Mouse (Mus musculus): ENCODE results near the gene Dab1. TPM values are rescaled to one million over a fixed set of nuclear protein-coding genes. Genes with fewer than 3 reads are reported as not detected.

Gene Dab1
- polyA plus RNA-seq, 1 experiment from 2014 or later = 1.2 TPM

DNA sequence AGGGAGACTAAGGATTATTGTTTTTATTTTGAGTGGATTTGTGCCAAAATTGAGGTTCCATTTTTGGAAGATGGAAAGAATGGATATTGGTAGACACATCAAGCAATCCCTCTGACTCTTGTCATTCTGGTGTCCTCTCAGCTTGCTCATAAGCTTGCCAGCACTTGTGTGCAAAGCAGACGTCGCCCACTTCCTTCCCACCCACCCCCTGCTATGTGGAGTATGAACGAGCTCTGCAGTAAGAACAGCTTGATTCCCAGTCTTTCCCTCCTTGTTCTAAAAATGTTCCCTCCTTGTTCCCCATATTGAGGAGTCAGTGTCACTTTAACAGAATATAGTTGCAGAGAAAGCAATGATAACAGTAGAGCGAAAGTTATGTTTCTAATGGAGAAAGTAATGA, 11.0 kb downstream of the Dab1 start:
- no peak overlapping the region for H3K4me3 ChIP-seq
- H3K4me2 ChIP-seq = no peak overlapping the region
- WGBS = 55% methylated on average over 4 of the region's 4 CpGs
- no peaks in the 10 kb centered on the region for H3K4me1 ChIP-seq (replicated peaks)
- no peak for ATAC-seq (replicated peaks; ENCODE audit: insufficient number of reproducible peaks, insufficient read depth, low FRiP score, low read depth)
- no peak overlapping the region for H3K27ac ChIP-seq
- no peak overlapping the region for H3K9ac ChIP-seq
- no peaks in the 10 kb centered on the region; the same call in 1 of the 2 replicates for H3K27me3 ChIP-seq
- no peaks in the 10 kb centered on the region for H3K9me3 ChIP-seq (replicated peaks)
- no peaks in the 10 kb centered on the region for H3K36me3 ChIP-seq

DNA sequence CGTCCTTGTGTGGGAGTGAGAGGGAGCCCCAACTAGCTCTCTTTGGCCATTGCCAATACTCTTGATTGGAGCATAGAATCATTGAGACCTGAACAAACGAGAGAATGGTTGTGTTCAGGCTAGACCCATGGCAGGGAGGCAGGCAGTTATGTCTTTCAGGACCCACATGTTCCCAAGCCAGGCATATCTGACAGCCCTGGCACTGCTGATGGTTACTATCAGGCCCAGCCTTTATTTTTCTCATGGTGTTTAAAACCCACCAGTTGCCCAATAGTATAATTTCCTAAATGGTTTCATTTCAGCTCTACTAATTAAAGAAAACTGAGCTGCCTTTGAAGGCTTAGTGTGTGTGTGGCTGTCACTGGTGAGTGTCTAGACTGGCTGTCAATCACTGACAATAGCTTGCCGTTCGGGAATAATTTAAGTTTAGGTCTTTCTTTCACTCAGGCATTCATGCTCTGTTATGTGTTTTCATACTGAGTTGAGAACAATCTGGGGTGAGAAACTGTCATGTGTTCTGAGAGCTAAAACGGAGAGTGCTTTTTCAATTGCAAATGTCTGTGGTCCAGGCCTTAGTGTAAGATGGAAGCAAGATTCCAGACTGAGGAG, 17.1 kb downstream of the Dab1 start:
- H3K27ac ChIP-seq = no peak overlapping the region
- WGBS = 64% methylated on average over 5 of the region's 5 CpGs
- no peaks in the 10 kb centered on the region for H3K4me1 ChIP-seq (replicated peaks)
- no peak overlapping the region for H3K9ac ChIP-seq
- H3K4me3 ChIP-seq = no peak overlapping the region
- no peaks in the 10 kb centered on the region for H3K9me3 ChIP-seq (replicated peaks)
- H3K27me3 ChIP-seq = no peaks in the 10 kb centered on the region
- ATAC-seq (replicated peaks; ENCODE audit: insufficient number of reproducible peaks, insufficient read depth, low FRiP score, low read depth) = no peak
- H3K36me3 ChIP-seq = no peaks in the 10 kb centered on the region
- no peak overlapping the region for H3K4me2 ChIP-seq

DNA sequence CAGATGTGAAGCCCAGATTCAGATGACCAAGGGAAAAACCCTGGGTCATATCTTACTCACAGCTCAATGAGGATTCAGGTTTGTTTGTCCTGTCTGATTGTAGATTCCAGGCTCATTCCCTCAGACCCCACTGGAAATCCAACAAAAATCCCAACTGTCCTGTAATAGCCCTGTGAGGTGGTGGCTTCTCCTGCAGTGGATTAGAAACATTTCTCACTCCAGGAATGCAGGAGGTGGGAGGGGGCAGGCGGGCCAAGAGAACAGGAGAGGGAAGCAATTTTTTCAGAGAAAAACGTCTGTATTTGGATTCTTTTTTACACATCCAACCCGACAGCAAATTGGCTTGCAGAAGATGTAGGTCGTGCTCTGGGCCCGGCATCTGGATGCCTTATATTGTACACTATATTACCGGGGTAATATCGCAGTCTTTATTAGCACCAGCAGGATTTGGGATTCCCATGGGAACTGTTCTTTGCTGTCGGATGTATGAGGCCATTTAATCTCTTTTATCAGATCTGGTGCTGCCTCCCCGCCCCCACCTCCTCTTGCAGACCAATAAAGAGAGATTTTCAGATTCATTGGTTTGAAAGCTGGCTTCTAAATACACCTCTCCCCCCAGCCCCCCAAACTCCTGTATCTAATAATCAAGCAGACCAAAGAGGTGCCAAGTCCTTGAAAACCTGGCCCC, 29.2 kb downstream of the Dab1 start:
- Histone ChIP-seq H3K9ac (no peak overlapping the region), H3K36me3 (no peaks in the 10 kb centered on the region), H3K4me1 (replicated peaks) (no peaks in the 10 kb centered on the region), H3K4me2 (no peak overlapping the region), H3K27ac (no peak overlapping the region), H3K27me3 (no peaks in the 10 kb centered on the region), H3K9me3 (replicated peaks) (no peaks in the 10 kb centered on the region), H3K4me3 (no peak overlapping the region)
- WGBS = 55% methylated on average over 9 of the region's 9 CpGs
- ATAC-seq (replicated peaks; ENCODE audit: insufficient number of reproducible peaks, insufficient read depth, low FRiP score, low read depth) = no peak

DNA sequence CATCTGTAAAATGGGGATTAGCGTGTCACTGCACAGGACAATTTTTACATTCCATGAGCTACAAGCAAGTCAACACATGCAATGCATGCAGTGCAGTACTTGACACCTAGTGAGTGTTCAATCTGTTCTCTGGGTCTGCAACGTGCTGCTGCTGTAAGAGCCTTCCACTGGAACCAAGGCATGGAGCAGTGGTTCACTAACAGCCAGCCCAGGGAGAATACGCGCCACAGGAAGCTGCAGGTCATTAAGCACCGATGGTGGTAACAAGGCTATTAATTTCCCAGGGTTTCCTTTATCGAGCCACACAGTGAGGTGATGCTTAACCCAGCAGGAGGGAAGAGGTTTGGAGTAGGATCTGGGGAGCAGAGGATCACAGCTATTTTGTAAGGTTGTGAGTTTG, 36.6 kb downstream of the Dab1 start:
- H3K27me3 ChIP-seq = 0 out of 2 replicates have a peak, but pooled peaks cover 8% of the 10 kb centered on the region
- H3K4me1 ChIP-seq (replicated peaks) = no peaks in the 10 kb centered on the region
- WGBS = 28% methylated on average over 6 of the region's 6 CpGs
- ATAC-seq (replicated peaks; ENCODE audit: insufficient number of reproducible peaks, insufficient read depth, low FRiP score, low read depth) = no peak
- no peaks in the 10 kb centered on the region for H3K36me3 ChIP-seq
- no peak overlapping the region for H3K9ac ChIP-seq
- H3K27ac ChIP-seq = no peak overlapping the region
- no peak overlapping the region for H3K4me2 ChIP-seq
- no peak overlapping the region for H3K4me3 ChIP-seq
- H3K9me3 ChIP-seq (replicated peaks) = no peaks in the 10 kb centered on the region

DNA sequence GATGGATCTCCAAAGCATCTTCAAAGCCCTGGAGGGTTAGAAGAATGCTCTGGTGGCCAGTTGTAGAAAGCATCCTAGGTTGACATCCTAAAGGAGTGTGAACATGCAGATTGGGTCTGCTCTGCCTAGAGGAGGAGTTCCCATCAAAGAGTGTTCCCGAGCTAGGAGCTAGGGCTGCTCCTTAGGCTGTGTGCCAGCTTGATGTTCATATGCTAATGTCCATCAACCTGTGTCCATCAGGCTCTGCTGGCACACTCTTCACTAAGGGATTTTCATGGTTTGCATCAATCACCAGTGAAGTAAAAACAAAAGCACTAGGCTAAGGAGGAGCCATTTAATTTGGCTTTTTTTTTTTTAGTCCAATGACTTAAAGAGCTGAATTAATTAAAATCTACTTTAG, 42.2 kb downstream of the Dab1 start:
- Histone ChIP-seq H3K27ac (no peak overlapping the region), H3K4me3 (no peak overlapping the region), H3K4me2 (no peak overlapping the region), H3K36me3 (no peaks in the 10 kb centered on the region), H3K9ac (no peak overlapping the region), H3K9me3 (replicated peaks) (no peaks in the 10 kb centered on the region), H3K27me3 (0 out of 2 replicates have a peak, but pooled peaks cover under 1% of the 10 kb centered on the region), H3K4me1 (replicated peaks) (no peaks in the 10 kb centered on the region)
- WGBS = 31% methylated on average over 1 of the region's 1 CpGs
- ATAC-seq (replicated peaks; ENCODE audit: insufficient number of reproducible peaks, insufficient read depth, low FRiP score, low read depth) = no peak

DNA sequence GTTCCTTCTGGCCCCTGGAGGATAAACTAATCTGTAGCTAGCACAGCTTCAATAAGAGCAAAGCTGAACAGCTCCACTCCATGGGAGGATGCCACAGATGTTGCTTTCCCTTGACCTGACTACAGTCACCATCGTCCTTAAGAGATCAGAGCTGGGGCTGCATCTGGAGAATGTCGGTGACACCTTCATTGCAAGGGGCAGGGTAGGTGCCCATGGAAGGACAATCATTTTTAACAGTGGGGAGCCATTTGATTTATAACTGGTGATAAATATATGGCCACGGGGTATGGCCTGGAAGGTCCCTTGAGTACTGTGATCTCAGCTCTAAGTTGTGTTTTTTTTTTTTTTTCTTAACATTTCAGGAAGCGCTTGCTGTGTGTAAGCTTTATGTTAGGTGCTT, 48.3 kb downstream of the Dab1 start:
- no peak overlapping the region for H3K4me3 ChIP-seq
- H3K27me3 ChIP-seq = no peaks in the 10 kb centered on the region
- no peaks in the 10 kb centered on the region for H3K36me3 ChIP-seq

DNA sequence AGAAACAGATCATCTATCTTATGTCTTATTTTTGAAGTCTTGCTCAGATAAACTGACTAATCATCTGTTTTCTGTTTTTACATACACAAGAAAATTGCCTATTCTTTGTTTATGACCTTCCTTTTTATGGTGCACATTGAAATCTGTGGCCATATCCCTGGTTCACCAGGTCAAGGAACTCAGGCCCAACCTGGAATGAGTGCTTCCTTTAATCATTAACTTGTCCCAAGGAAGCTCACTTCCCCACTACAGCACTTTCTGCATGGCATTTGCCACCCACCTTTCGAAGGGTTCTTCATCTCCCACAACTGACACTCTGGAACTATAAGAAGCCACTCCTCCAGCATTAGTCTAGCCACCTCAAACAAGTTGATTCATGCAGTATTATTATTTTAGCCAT, 58.0 kb downstream of the Dab1 start:
- H3K4me2 ChIP-seq = no peak overlapping the region
- no peak for ATAC-seq (replicated peaks; ENCODE audit: insufficient number of reproducible peaks, insufficient read depth, low FRiP score, low read depth)
- H3K36me3 ChIP-seq = no peaks in the 10 kb centered on the region
- no peak overlapping the region for H3K9ac ChIP-seq
- no peak overlapping the region for H3K27ac ChIP-seq
- H3K27me3 ChIP-seq = no peaks in the 10 kb centered on the region
- H3K9me3 ChIP-seq (replicated peaks) = no peaks in the 10 kb centered on the region
- 73% methylated on average over 1 of the region's 1 CpGs for WGBS
- no peaks in the 10 kb centered on the region for H3K4me1 ChIP-seq (replicated peaks)
- H3K4me3 ChIP-seq = no peak overlapping the region

More for the DNA sequence above, 48.3 kb downstream of the Dab1 start:
- Histone ChIP-seq H3K4me1 (replicated peaks) (no peaks in the 10 kb centered on the region), H3K27ac (no peak overlapping the region), H3K9me3 (replicated peaks) (no peaks in the 10 kb centered on the region), H3K4me2 (no peak overlapping the region), H3K9ac (no peak overlapping the region)
- no peak for ATAC-seq (replicated peaks; ENCODE audit: insufficient number of reproducible peaks, insufficient read depth, low FRiP score, low read depth)
- 62% methylated on average over 4 of the region's 4 CpGs for WGBS

DNA sequence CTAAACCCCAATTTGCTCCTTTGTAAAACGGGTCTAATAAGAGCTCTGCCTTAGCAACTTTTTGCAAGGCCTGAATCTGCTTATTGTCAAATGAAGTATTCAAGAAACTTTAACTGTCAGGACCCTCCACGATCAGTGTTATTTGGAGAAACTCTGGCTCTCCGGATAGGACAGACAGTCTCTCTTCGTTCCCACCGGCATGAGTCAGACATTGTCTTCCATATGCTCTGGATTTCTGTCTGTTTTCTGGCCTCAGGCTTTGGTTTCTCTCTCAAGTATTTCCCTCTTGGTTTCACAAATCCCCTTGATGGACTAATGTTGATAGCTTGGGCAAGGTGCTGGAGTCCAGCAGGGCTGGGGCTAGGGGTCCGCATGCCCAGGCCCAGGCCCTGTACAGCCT, 59.3 kb downstream of the Dab1 start:
- H3K27me3 ChIP-seq = no peaks in the 10 kb centered on the region
- H3K36me3 ChIP-seq = no peaks in the 10 kb centered on the region

DNA sequence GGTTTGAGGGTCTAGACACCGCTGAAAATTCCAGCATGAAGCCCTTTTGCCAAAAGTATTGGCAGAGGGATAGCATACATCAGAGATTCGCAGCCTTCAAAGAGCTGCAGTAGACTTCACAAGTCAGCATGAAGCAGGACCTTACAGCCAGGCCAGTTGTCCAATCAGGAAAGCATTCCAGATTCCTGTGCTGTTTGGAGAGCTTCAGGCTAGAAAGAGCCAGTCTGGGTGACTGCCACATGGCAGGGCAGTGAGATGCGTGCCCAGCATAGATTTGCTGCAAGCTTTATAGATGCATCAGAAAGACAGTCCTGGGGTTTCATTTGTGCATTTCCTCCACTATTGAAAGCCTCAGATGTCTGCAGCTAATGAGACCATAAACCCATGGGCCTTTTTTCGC, 66.0 kb downstream of the Dab1 start:
- H3K9ac ChIP-seq = no peak overlapping the region
- no peaks in the 10 kb centered on the region for H3K36me3 ChIP-seq
- no peak overlapping the region for H3K4me3 ChIP-seq
- no peak for ATAC-seq (replicated peaks; ENCODE audit: insufficient number of reproducible peaks, insufficient read depth, low FRiP score, low read depth)
- no peaks in the 10 kb centered on the region for H3K4me1 ChIP-seq (replicated peaks)
- H3K9me3 ChIP-seq (replicated peaks) = no peaks in the 10 kb centered on the region
- H3K27me3 ChIP-seq = no peaks in the 10 kb centered on the region
- no peak overlapping the region for H3K27ac ChIP-seq
- H3K4me2 ChIP-seq = no peak overlapping the region
- 62% methylated on average over 4 of the region's 4 CpGs for WGBS

More for the DNA sequence above, 59.3 kb downstream of the Dab1 start:
- ATAC-seq (replicated peaks; ENCODE audit: insufficient number of reproducible peaks, insufficient read depth, low FRiP score, low read depth) = no peak
- no peaks in the 10 kb centered on the region for H3K9me3 ChIP-seq (replicated peaks)
- no peak overlapping the region for H3K4me2 ChIP-seq
- no peak overlapping the region for H3K27ac ChIP-seq
- H3K4me3 ChIP-seq = no peak overlapping the region
- H3K4me1 ChIP-seq (replicated peaks) = no peaks in the 10 kb centered on the region
- 70% methylated on average over 6 of the region's 6 CpGs for WGBS
- no peak overlapping the region for H3K9ac ChIP-seq

DNA sequence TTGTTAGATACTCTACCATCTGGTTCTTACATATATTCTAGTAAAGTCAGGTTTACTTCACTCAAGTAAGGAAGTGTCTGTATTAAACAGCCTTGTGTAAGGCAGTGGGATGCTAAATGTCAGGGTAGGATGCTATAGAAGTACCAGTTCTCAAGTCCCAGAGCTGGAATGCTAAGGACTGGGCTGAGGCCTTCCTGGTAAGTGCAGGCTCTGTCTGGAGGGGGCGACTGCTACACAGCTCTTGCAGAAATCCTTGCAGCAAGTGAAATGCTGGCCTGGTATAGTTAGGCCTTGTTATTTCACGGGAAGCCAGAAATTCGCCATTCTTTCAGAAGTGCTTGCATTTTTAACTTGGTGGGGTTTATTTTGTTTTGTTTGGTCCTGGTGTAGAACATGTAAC, 72.6 kb downstream of the Dab1 start:
- 51% methylated on average over 3 of the region's 3 CpGs for WGBS
- Histone ChIP-seq H3K4me1 (replicated peaks) (no peaks in the 10 kb centered on the region), H3K4me2 (no peak overlapping the region), H3K27me3 (no peaks in the 10 kb centered on the region), H3K36me3 (no peaks in the 10 kb centered on the region), H3K9me3 (replicated peaks) (no peaks in the 10 kb centered on the region), H3K4me3 (no peak overlapping the region), H3K27ac (no peak overlapping the region), H3K9ac (no peak overlapping the region)
- ATAC-seq (replicated peaks; ENCODE audit: insufficient number of reproducible peaks, insufficient read depth, low FRiP score, low read depth) = no peak

DNA sequence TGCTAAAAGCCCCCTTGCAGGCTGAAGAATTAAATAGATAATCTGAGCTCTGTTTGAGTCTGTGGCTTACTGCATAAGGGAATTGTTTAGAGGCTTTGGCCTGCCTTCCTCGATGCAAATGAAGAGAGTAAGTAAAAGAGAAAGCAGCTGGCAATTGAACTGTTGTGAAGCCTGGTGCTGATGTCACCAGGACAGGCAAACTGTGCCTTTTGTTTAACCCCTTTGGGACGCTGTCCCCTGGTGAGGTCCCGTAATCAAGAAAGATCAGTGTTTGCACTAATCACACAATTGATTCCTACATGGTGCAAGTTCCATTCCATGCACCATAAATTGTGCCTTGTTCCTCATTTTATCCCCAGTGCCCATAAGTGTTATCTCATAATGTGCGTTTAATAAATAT, 80.6 kb downstream of the Dab1 start:
- Histone ChIP-seq H3K27ac (no peak overlapping the region), H3K9ac (no peak overlapping the region), H3K9me3 (replicated peaks) (no peaks in the 10 kb centered on the region), H3K4me3 (no peak overlapping the region), H3K4me1 (replicated peaks) (no peaks in the 10 kb centered on the region), H3K36me3 (no peaks in the 10 kb centered on the region), H3K4me2 (no peak overlapping the region), H3K27me3 (no peaks in the 10 kb centered on the region; the same call in 1 of the 2 replicates)
- WGBS = 42% methylated on average over 4 of the region's 4 CpGs
- ATAC-seq (replicated peaks; ENCODE audit: insufficient number of reproducible peaks, insufficient read depth, low FRiP score, low read depth) = no peak

DNA sequence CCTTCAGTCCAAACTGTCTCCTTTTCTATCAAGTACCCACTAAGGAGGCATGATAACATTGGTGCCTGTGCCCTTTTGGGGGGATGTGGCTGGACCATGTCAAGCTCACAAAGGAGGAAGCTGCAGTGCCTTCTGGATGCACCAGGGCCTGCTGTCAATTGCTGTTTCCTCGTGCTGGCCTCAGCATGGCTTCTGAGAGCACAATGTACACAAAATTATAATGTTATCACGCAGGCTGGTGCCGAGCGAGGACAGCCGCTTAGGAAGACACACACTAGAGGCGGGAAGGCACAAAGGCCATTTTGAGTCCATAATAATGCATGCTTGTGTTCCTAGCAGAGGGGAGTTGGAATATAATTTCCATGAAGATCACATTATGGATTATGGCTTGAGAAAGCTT, 81.2 kb downstream of the Dab1 start:
- WGBS = 57% methylated on average over 6 of the region's 6 CpGs

More for the DNA sequence above, 81.2 kb downstream of the Dab1 start:
- no peak for ATAC-seq (replicated peaks; ENCODE audit: insufficient number of reproducible peaks, insufficient read depth, low FRiP score, low read depth)
- H3K27me3 ChIP-seq = no peaks in the 10 kb centered on the region; the same call in 1 of the 2 replicates
- no peaks in the 10 kb centered on the region for H3K4me1 ChIP-seq (replicated peaks)
- no peak overlapping the region for H3K9ac ChIP-seq
- no peaks in the 10 kb centered on the region for H3K9me3 ChIP-seq (replicated peaks)
- H3K4me3 ChIP-seq = no peak overlapping the region
- no peaks in the 10 kb centered on the region for H3K36me3 ChIP-seq
- no peak overlapping the region for H3K27ac ChIP-seq
- H3K4me2 ChIP-seq = no peak overlapping the region

Measured in heart, embryonic 15.5 days (tissue).